In the genomic region with DNA sequence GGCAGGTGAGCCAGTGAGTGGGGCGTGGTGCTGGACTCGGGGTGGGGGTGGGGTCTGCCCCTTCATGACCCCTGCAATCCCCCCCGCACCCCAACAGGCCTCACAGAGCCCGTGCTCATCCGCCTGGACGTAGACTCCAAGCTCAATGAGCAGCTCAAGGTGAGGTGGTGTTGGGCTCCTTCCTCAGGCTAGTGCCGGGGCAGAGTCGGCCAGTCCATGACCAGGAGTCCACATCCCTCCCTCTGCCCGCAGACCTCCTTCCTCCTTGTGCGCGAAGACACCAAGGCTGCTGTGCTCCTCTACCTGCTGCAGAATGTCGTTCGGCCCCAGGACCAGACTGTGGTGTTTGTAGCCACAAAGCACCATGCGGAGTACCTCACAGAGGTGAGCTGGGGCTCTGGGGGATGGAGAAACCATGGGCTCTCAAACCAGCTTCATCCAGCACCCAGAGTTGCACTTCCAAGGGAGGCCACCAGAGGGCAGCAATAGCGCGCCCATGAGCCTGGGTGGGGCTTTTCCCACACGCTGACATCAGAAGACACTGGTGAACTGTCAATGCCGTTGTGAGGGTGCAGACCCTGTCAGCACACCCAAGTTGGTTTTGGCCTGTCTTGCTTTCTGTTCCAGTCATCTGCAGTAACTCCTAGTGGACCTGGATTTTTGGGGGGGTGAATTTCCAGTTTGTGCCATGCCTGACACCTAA, we compare ENCODE assay signal across 8 mouse cellular contexts. TPM values are rescaled to one million over a fixed set of nuclear protein-coding genes. Genes with fewer than 3 reads are reported as not detected.
DNase-seq lines count a peak whose midpoint lies in the region; ATAC-seq and TF ChIP-seq lines count a peak whose summit lies in the region.

No protein-coding gene starts in this region.

- no peak overlapping the region for H3K4me2 ChIP-seq in kidney, embryonic 14.5 days (replicated peaks; ENCODE audit: low read depth, low read length)
- no peak overlapping the region for H3K4me2 ChIP-seq in liver, embryonic 11.5 days

- H3K36me3 ChIP-seq in kidney, embryonic 14.5 days (ENCODE audit: control insufficient read depth, insufficient read depth, low read length): peaks cover 83% of the 10 kb centered on the region
- H3K36me3 ChIP-seq in liver, embryonic 11.5 days (ENCODE audit: control insufficient read depth, insufficient read depth, low read length): peaks cover 65% of the 10 kb centered on the region

- no peak overlapping the region for H3K27ac ChIP-seq in kidney, embryonic 14.5 days (ENCODE audit: low read depth, low read length)
- H3K27ac ChIP-seq in gastrocnemius, adult 2 months: no peak overlapping the region
- no peak overlapping the region for H3K27ac ChIP-seq in liver, embryonic 11.5 days (ENCODE audit: low read depth, low read length)

- H3K9ac ChIP-seq in kidney, embryonic 14.5 days (ENCODE audit: low read depth, low read length): no peak overlapping the region
- no peak overlapping the region for H3K9ac ChIP-seq in liver, embryonic 11.5 days (ENCODE audit: low read depth, low read length)

- peak; percentile 85 for DNase-seq in kidney, adult 18-20 months
- DNase-seq in cerebellum, postnatal 14 days: peak; percentile 93
- DNase-seq in gastrocnemius, adult 2 months: peak; percentile 82
- DNase-seq in kidney, adult 8-10 months: peak; percentile 53 to 86
- peak; percentile 81 for DNase-seq in liver, embryonic 11.5 days (ENCODE audit: low spot score)
- peak; percentile 78 to 85 for DNase-seq in spleen, postnatal 14 days (ENCODE audit: low spot score in 2 of 2)

- no peak overlapping the region for H3K4me3 ChIP-seq in kidney, embryonic 14.5 days (ENCODE audit: low read length)
- no peak overlapping the region for H3K4me3 ChIP-seq in gastrocnemius, adult 2 months
- no peak overlapping the region for H3K4me3 ChIP-seq in liver, embryonic 11.5 days (ENCODE audit: low read depth, low read length)

- TF ChIP-seq CTCF in gastrocnemius, adult 2 months (IDR thresholded peaks at IDR 0.05): no peak; the same call in 1 of the 2 replicates

- intact Hi-C loops in gastrocnemius, adult 2 months (cut with DNase I): loop anchor here (1.0 to 10.0 kb wide), 2 partner anchors 53 to 124 kb away; partner anchors contain the start of gene Oas2

- no peaks in the 10 kb centered on the region for H3K9me3 ChIP-seq in kidney, embryonic 14.5 days (ENCODE audit: control insufficient read depth, low read length)
- H3K9me3 ChIP-seq in liver, embryonic 11.5 days (ENCODE audit: control insufficient read depth, low read length): peaks cover 4% of the 10 kb centered on the region; the same call in 1 of the 2 replicates

- ATAC-seq in kidney, embryonic 14.5 days (ENCODE audit: low FRiP score, low TSS enrichment): no peak
- ATAC-seq in liver, embryonic 11.5 days (replicated peaks; ENCODE audit: low FRiP score): peak; percentile 46
- ATAC-seq in monocyte, adult 5-6 weeks (replicated peaks; ENCODE audit: insufficient number of reproducible peaks, low FRiP score, low TSS enrichment, poor library complexity, severe bottlenecking): peak; percentile 24; the same call in 1 of the 2 replicates

- whole genome bisulfite sequencing in kidney, embryonic 14.5 days: 73% methylated on average over 18 of the region's 18 CpGs
- WGBS in liver, embryonic 11.5 days: 66% methylated on average over 18 of the region's 18 CpGs

- H3K4me1 ChIP-seq in kidney, embryonic 14.5 days (ENCODE audit: control insufficient read depth, insufficient read depth, low read length): no peaks in the 10 kb centered on the region
- H3K4me1 ChIP-seq in liver, embryonic 11.5 days (replicated peaks; ENCODE audit: control insufficient read depth, insufficient read depth, low read length): no peaks in the 10 kb centered on the region

- no peaks in the 10 kb centered on the region for H3K27me3 ChIP-seq in kidney, embryonic 14.5 days (ENCODE audit: control insufficient read depth, insufficient read depth, low read length)
- no peaks in the 10 kb centered on the region for H3K27me3 ChIP-seq in liver, embryonic 11.5 days (replicated peaks; ENCODE audit: control insufficient read depth, insufficient read depth, low read length)

RNA-seq across cellular contexts. Expression of gene Ddx54, which starts 8.0 kb away (rescaled TPM):
- 22.3 and 37.7 TPM in 2 replicates for polyA plus RNA-seq in kidney, embryonic 14.5 days (2014; fragmentation: Nextera tagmentation; extraction: Ambion mirVana)
- 10 to 100 TPM; 16.9 to 17.7 TPM for total RNA-seq in gastrocnemius, adult 2 months (2021)
- 46.7 and 47.0 TPM in 2 replicates for polyA plus RNA-seq in liver, embryonic 11.5 days (2014; fragmentation: Nextera tagmentation; extraction: Ambion mirVana)
- total RNA-seq in monocyte, adult 5-6 weeks (2017): 42.2 to 59.5 TPM (median 55.9 TPM) in 3 replicates

RNA-seq across cellular contexts. Expression of gene Rita1, which starts 8.1 kb away (rescaled TPM):
- polyA plus RNA-seq in kidney, embryonic 14.5 days (2014; fragmentation: Nextera tagmentation; extraction: Ambion mirVana): 10.4 and 11.1 TPM in 2 replicates
- 1 to 10 TPM; 4.9 to 6.6 TPM for total RNA-seq in gastrocnemius, adult 2 months (2021)
- polyA plus RNA-seq in liver, embryonic 11.5 days (2014; fragmentation: Nextera tagmentation; extraction: Ambion mirVana): 9.0 and 13.1 TPM in 2 replicates
- total RNA-seq in monocyte, adult 5-6 weeks (2017): 0.43 to 4.0 TPM (median 1.1 TPM) in 3 replicates

RNA-seq across cellular contexts. Expression of gene Cfap73, which starts 13.5 kb away (rescaled TPM):
- not detected in 2 replicates for polyA plus RNA-seq in kidney, embryonic 14.5 days (2014; fragmentation: Nextera tagmentation; extraction: Ambion mirVana)
- not detected for total RNA-seq in gastrocnemius, adult 2 months (2021)
- polyA plus RNA-seq in liver, embryonic 11.5 days (2014; fragmentation: Nextera tagmentation; extraction: Ambion mirVana): not detected in 2 replicates
- not detected in 3 replicates for total RNA-seq in monocyte, adult 5-6 weeks (2017)

RNA-seq across cellular contexts. Expression of gene Rasal1, which starts 28.1 kb away (rescaled TPM):
- polyA plus RNA-seq in kidney, embryonic 14.5 days (2014; fragmentation: Nextera tagmentation; extraction: Ambion mirVana): 0.23 and 0.31 TPM in 2 replicates
- total RNA-seq in gastrocnemius, adult 2 months (2021): not detected
- polyA plus RNA-seq in liver, embryonic 11.5 days (2014; fragmentation: Nextera tagmentation; extraction: Ambion mirVana): 0.25 and 0.32 TPM in 2 replicates
- total RNA-seq in monocyte, adult 5-6 weeks (2017): 0.48 to 0.49 TPM in 2 of 3 replicates, not detected in the other

RNA-seq across cellular contexts. Expression of gene Iqcd, which starts 31.7 kb away (rescaled TPM):
- polyA plus RNA-seq in kidney, embryonic 14.5 days (2014; fragmentation: Nextera tagmentation; extraction: Ambion mirVana): 0.57 and 1.4 TPM in 2 replicates
- not detected for total RNA-seq in gastrocnemius, adult 2 months (2021)
- polyA plus RNA-seq in liver, embryonic 11.5 days (2014; fragmentation: Nextera tagmentation; extraction: Ambion mirVana): 1.3 and 1.5 TPM in 2 replicates
- 0.57 TPM in 1 of 3 replicates, not detected in the others for total RNA-seq in monocyte, adult 5-6 weeks (2017)
